Mouse (Mus musculus) CD4-positive, CD25-positive, alpha-beta regulatory T cell, adult 9 weeks (primary cell): Measurements from ENCODE around the gene Atic. TPM values are rescaled to one million over a fixed set of nuclear protein-coding genes. Genes with fewer than 3 reads are reported as not detected.

ENCODE experiments used
- polyA plus RNA-seq: library from polyadenylated mRNA; unstranded; fragments of 100-300 nt; shearing (Covaris generic); gene quantifications from one replicate; pipeline ENCODE4 v1.2.1, GENCODE M21; 2017

The Atic gene
- polyA plus RNA-seq, result 34.5 TPM

DNA sequence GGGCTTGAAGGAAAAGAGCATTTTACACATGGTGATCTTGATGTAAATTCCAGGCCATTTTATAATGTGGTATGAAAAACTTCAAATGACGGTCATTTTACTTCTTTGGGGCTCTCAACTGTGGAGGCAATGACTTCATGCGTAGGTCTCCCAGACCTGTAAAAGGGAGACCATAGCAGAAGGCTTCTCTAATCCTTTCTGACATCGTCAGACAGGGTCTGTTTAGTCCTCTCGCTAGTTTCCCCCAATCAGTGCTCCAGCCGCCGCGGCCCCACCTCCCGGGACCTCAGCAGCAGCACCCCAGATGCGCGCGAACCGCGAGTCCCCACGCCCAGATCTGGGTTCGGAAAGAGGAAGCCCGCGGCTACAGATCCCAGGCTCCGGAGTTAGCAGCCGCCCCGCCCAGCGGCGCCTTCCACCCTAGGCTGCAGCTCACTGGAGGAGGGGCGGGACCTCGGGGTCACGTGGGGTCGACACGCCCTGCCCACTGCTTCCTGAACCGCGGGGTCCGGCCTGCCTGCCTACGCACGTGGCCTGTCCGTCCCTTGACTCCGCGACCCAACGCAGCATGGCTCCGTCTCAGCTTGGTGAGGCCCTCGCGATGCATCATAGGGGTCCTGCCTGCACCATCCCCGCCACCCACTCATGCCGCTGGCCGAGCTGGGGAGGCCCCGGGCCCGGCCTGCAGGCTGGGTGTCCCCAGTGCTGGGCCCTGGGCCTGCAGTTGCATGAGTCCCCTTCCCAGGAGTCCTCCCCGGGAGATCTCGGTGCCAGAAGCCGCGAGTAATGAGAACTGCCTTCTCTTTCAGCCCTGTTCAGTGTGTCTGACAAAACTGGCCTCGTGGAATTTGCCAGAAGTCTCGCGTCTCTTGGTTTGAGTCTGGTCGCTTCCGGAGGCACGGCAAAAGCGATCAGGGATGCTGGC, at the start of gene Atic:
Gene Atic (plus strand): TSS at position 463 of the 925 bp plus-strand sequence.

Other genes with a start within 250 kb of the Atic start
- gene Abca12, start 142.2 kb upstream of the Atic start, polyA plus RNA-seq, result not detected
- 0.27 TPM for gene Fn1, start 96.0 kb downstream of the Atic start, polyA plus RNA-seq